Comparison of ENCODE assay signal across 10 mouse cellular contexts in the genomic region with DNA sequence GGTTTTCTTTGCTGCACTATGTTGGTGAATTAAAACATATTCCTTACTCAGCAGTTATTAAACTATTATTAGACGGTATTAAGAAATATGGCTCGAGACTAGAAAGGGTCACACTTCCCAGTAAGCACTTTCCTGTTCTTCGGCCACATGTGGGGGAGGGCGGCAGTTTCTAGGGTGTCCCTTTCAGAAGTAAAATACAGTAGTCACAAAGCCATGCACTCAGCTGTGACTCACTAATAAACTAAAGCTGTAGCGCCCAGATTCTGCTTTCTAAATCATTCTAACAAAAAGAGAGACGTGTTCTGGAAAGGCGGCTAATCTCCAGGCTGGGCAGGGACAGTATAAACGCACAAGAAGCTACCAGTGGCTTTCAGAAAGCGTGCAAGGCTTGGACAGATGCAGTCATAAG. TPM values are rescaled to one million over a fixed set of nuclear protein-coding genes. Genes with fewer than 3 reads are reported as not detected.
DNase-seq lines count a peak whose midpoint lies in the region; ATAC-seq and TF ChIP-seq lines count a peak whose summit lies in the region.
"Had no signal": no experiment of that assay in that cellular context is flagged by ENCODE, and none has a peak within 500 bp of the region (broad histone marks: within the 10 kb centered on the region; RNA-seq: fewer than 3 reads in every experiment).

No protein-coding gene starts in this region.

- no peak overlapping the region for H3K4me2 ChIP-seq in intestine, embryonic 15.5 days (replicated peaks)
- H3K4me2 ChIP-seq in intestine, postnatal 0 days (replicated peaks; ENCODE audit: low read depth) = no peak overlapping the region
- no peak overlapping the region for H3K4me2 ChIP-seq in CH12.LX (ENCODE audit: insufficient read depth, low read depth, poor library complexity, severe bottlenecking)
- H3K4me2 ChIP-seq in liver, embryonic 12.5 days = peak overlapping the region; percentile 51

- no peaks in the 10 kb centered on the region for H3K9me3 ChIP-seq in intestine, embryonic 15.5 days
- H3K9me3 ChIP-seq in intestine, postnatal 0 days (ENCODE audit: control insufficient read depth) = no peaks in the 10 kb centered on the region
- H3K9me3 ChIP-seq in CH12.LX (replicated peaks; ENCODE audit: low read length) = peaks cover 8% of the 10 kb centered on the region
- 0 out of 2 replicates have a peak, but pooled peaks cover under 1% of the 10 kb centered on the region for H3K9me3 ChIP-seq in liver, embryonic 12.5 days (replicated peaks)

- no peak overlapping the region for H3K4me3 ChIP-seq in intestine, embryonic 15.5 days (replicated peaks)
- no peak overlapping the region for H3K4me3 ChIP-seq in intestine, postnatal 0 days (ENCODE audit: low read depth, low read length)
- H3K4me3 ChIP-seq in CH12.LX (replicated peaks in 1 of 3; ENCODE audit: low read depth in 2 of 3, low read length in 2 of 3, poor library complexity in 1 of 3) = no peak overlapping the region
- H3K4me3 ChIP-seq in bone marrow, adult 2 months (replicated peaks; ENCODE audit: control insufficient read depth, low read depth, low read length) = no peak overlapping the region
- H3K4me3 ChIP-seq in liver, embryonic 12.5 days = no peak overlapping the region
- H3K4me3 ChIP-seq in cerebellum, adult 2 months (replicated peaks; ENCODE audit: insufficient read depth, low read depth, low read length) = no peak overlapping the region

- in situ Hi-C loops in CH12.LX (cut with MboI; ENCODE audit: low pct_ligation_motif_present, low pct_unique_long_range_greater_than_20kb, low sequenced_read_pairs) = no loop called here

- no peaks in the 10 kb centered on the region for H3K27me3 ChIP-seq in intestine, embryonic 15.5 days (replicated peaks)
- no peaks in the 10 kb centered on the region for H3K27me3 ChIP-seq in intestine, postnatal 0 days (replicated peaks; ENCODE audit: control insufficient read depth, insufficient read depth, low read length)
- H3K27me3 ChIP-seq in CH12.LX (replicated peaks) = no peaks in the 10 kb centered on the region
- no peaks in the 10 kb centered on the region for H3K27me3 ChIP-seq in liver, embryonic 12.5 days (replicated peaks)
- H3K27me3 ChIP-seq in cerebellum, adult 2 months (ENCODE audit: control insufficient read depth, insufficient read depth, low read length) = no peaks in the 10 kb centered on the region

- no peaks in the 10 kb centered on the region for H3K4me1 ChIP-seq in intestine, embryonic 15.5 days (replicated peaks)
- H3K4me1 ChIP-seq in intestine, postnatal 0 days (replicated peaks; ENCODE audit: control insufficient read depth, insufficient read depth, low read length) = peaks cover 3% of the 10 kb centered on the region; the same call in 1 of the 2 replicates
- H3K4me1 ChIP-seq in CH12.LX (ENCODE audit: control insufficient read depth in 1 of 2, insufficient read depth in 2 of 2) = peaks cover 11 to 63% of the 10 kb centered on the region in 2 experiments; a peak in 3 of 4 replicates
- H3K4me1 ChIP-seq in bone marrow, adult 2 months (ENCODE audit: control insufficient read depth, insufficient read depth, low read length) = peaks cover 7% of the 10 kb centered on the region
- peaks cover 71% of the 10 kb centered on the region for H3K4me1 ChIP-seq in liver, embryonic 12.5 days
- no peaks in the 10 kb centered on the region for H3K4me1 ChIP-seq in cerebellum, adult 2 months (ENCODE audit: control insufficient read depth, insufficient read depth, low read length)

- dilution Hi-C loops in CH12.LX (cut with MboI; ENCODE audit: extremely low pct_ligation_motif_present, extremely low pct_unique_long_range_greater_than_20kb, low sequenced_read_pairs) = no loop called here

- no peaks in the 10 kb centered on the region for H3K79me2 ChIP-seq in CH12.LX (replicated peaks; ENCODE audit: control insufficient read depth, extremely low read depth, insufficient read depth, poor library complexity, severe bottlenecking)

- ATAC-seq in intestine, embryonic 15.5 days = no peak
- no peak for ATAC-seq in intestine, postnatal 0 days
- ATAC-seq in liver, embryonic 12.5 days = no peak
- no peak for ATAC-seq in megakaryocyte progenitor cell, adult 5-6 weeks (replicated peaks; ENCODE audit: poor library complexity)
- ATAC-seq: hindbrain, embryonic 16.5 days had no signal

- no peak for TF ChIP-seq POLR2A in CH12.LX (IDR thresholded peaks at IDR 0.05; ENCODE audit: low read depth, low read length)
- no peak for TF ChIP-seq POLR2A in bone marrow, adult 2 months (IDR thresholded peaks at IDR 0.05; ENCODE audit: borderline replicate concordance, control insufficient read depth, low read depth, low read length)
- TF ChIP-seq POLR2A in cerebellum, adult 2 months (IDR thresholded peaks at IDR 0.05; ENCODE audit: borderline replicate concordance, insufficient read depth, low read length) = no peak

- H3K9ac ChIP-seq in intestine, embryonic 15.5 days = no peak overlapping the region
- no peak overlapping the region for H3K9ac ChIP-seq in intestine, postnatal 0 days (ENCODE audit: low read depth, low read length)
- H3K9ac ChIP-seq in CH12.LX (ENCODE audit: insufficient read depth, low read depth) = no peak overlapping the region
- H3K9ac ChIP-seq in liver, embryonic 12.5 days = peak overlapping the region; percentile 48

- WGBS in intestine, embryonic 15.5 days = 52% methylated on average over 9 of the region's 9 CpGs
- 53% methylated on average over 9 of the region's 9 CpGs for WGBS in intestine, postnatal 0 days
- 13% methylated on average over 9 of the region's 9 CpGs for WGBS in bone marrow, adult 2 months
- 41% methylated on average over 9 of the region's 9 CpGs for WGBS in liver, embryonic 12.5 days (ENCODE audit: insufficient replicate concordance)
- 64% methylated on average over 9 of the region's 9 CpGs for WGBS in cerebellum, adult 2 months

- no peak for TF ChIP-seq CTCF in intestine, postnatal 0 days (IDR thresholded peaks at IDR 0.05; ENCODE audit: low read depth)
- TF ChIP-seq CTCF in CH12.LX (conservative IDR thresholded peaks at IDR 0.05 in 1 of 2, IDR thresholded peaks at IDR 0.05 in 1 of 2; ENCODE audit: low read depth in 2 of 2, low read length in 2 of 2) = no peak
- no peak for TF ChIP-seq CTCF in bone marrow, adult 2 months (IDR thresholded peaks at IDR 0.05; ENCODE audit: control insufficient read depth, insufficient read depth, low read length)
- no peak for TF ChIP-seq CTCF in cerebellum, adult 2 months (IDR thresholded peaks at IDR 0.05; ENCODE audit: borderline replicate concordance, insufficient read depth, low read depth, low read length)

- H3K36me3 ChIP-seq in intestine, embryonic 15.5 days = no peaks in the 10 kb centered on the region
- H3K36me3 ChIP-seq in intestine, postnatal 0 days (ENCODE audit: control insufficient read depth, insufficient read depth) = no peaks in the 10 kb centered on the region
- peaks cover 0 to 6% of the 10 kb centered on the region in 2 experiments for H3K36me3 ChIP-seq in CH12.LX (replicated peaks in 1 of 2; ENCODE audit: control insufficient read depth in 1 of 2, insufficient read depth in 1 of 2, low read length in 1 of 2)
- H3K36me3 ChIP-seq in liver, embryonic 12.5 days = no peaks in the 10 kb centered on the region

- peak overlapping the region; percentile 42; the same call in 1 of the 2 replicates for H3K27ac ChIP-seq in intestine, embryonic 15.5 days
- H3K27ac ChIP-seq in intestine, postnatal 0 days (ENCODE audit: low read depth, low read length) = no peak overlapping the region
- no peak overlapping the region for H3K27ac ChIP-seq in CH12.LX (ENCODE audit: insufficient read depth, low read depth)
- peak overlapping the region; percentile 71 for H3K27ac ChIP-seq in bone marrow, adult 2 months (ENCODE audit: control insufficient read depth, insufficient read depth, low read depth, low read length, poor library complexity)
- H3K27ac ChIP-seq in liver, embryonic 12.5 days = peak overlapping the region; percentile 79
- no peak overlapping the region for H3K27ac ChIP-seq in cerebellum, adult 2 months (ENCODE audit: insufficient read depth, low read length)

- no peak for DNase-seq in CH12.LX (ENCODE audit: extremely low read depth)
- no peak for DNase-seq in cerebellum, adult 2 months
- DNase-seq: cerebellum, postnatal 25 days; gastrocnemius, postnatal 10 days had no signal

- TF ChIP-seq EP300 in CH12.LX (IDR thresholded peaks at IDR 0.05; ENCODE audit: low read length) = no peak

- TF ChIP-seq RAD21 in CH12.LX (IDR thresholded peaks at IDR 0.05; ENCODE audit: low read depth, low read length) = no peak

TF ChIP-seq in CH12.LX, 34 proteins besides CTCF, POLR2A, EP300 and RAD21 (continues in another document):
- no peak for TF ChIP-seq IRF4 (IDR thresholded peaks at IDR 0.05; ENCODE audit: low read depth, low read length)
- TF ChIP-seq KAT2A (IDR thresholded peaks at IDR 0.05; ENCODE audit: insufficient replicate concordance, low read length) = no peak
- no peak for TF ChIP-seq PAX5 (IDR thresholded peaks at IDR 0.05; ENCODE audit: low read length)
- no peak for TF ChIP-seq JUN (IDR thresholded peaks at IDR 0.05; ENCODE audit: insufficient read depth, low read depth, low read length)

RNA-seq across cellular contexts. Expression of a gene that starts 23.3 kb away (rescaled TPM):
- 40.1 and 42.0 TPM in 2 replicates for polyA plus RNA-seq in intestine, embryonic 15.5 days (2015; fragmentation: Nextera tagmentation; extraction: Ambion mirVana)
- 18.2 and 21.6 TPM in 2 replicates for polyA plus RNA-seq in intestine, postnatal 0 days (2015; fragmentation: Nextera tagmentation; extraction: Ambion mirVana)
- 32.1 and 32.8 TPM in 2 replicates for total RNA-seq in CH12.LX (2012; rRNA removed)
- total RNA-seq in CH12.LX (2014; rRNA removed) = 34.9 and 40.3 TPM in 2 replicates
- 40.1 and 49.4 TPM in 2 replicates for polyA plus RNA-seq in CH12.LX (2012; ENCODE audit: insufficient read length, low read depth)
- polyA plus RNA-seq in bone marrow, adult 2 months (2011; ENCODE audit: insufficient read depth, insufficient read length, low replicate concordance, missing spikeins) = 10.3 and 15.9 TPM in 2 replicates
- 24.5 and 27.8 TPM in 2 replicates for polyA plus RNA-seq in liver, embryonic 12.5 days (2016; fragmentation: Nextera tagmentation; extraction: Ambion mirVana)
- total RNA-seq in megakaryocyte progenitor cell, adult 5-6 weeks (2015) = 32.2 and 33.3 TPM in 2 replicates
- 34.7 and 36.3 TPM in 2 replicates for total RNA-seq in megakaryocyte progenitor cell, adult 5-6 weeks (2017)
- polyA plus RNA-seq in cerebellum, adult 2 months (2012; rRNA removed) = 31.7 and 32.2 TPM in 2 replicates

RNA-seq across cellular contexts. Expression of a gene that starts 55.8 kb away (rescaled TPM):
- polyA plus RNA-seq in intestine, embryonic 15.5 days (2015; fragmentation: Nextera tagmentation; extraction: Ambion mirVana) = 64.8 and 74.4 TPM in 2 replicates
- 123 and 124 TPM in 2 replicates for polyA plus RNA-seq in intestine, postnatal 0 days (2015; fragmentation: Nextera tagmentation; extraction: Ambion mirVana)
- total RNA-seq in CH12.LX (2012; rRNA removed) = 27.5 and 32.1 TPM in 2 replicates
- 34.8 and 36.1 TPM in 2 replicates for total RNA-seq in CH12.LX (2014; rRNA removed)
- 35.6 and 37.9 TPM in 2 replicates for polyA plus RNA-seq in CH12.LX (2012; ENCODE audit: insufficient read length, low read depth)
- polyA plus RNA-seq in bone marrow, adult 2 months (2011; ENCODE audit: insufficient read depth, insufficient read length, low replicate concordance, missing spikeins) = 24.1 and 25.9 TPM in 2 replicates
- polyA plus RNA-seq in liver, embryonic 12.5 days (2016; fragmentation: Nextera tagmentation; extraction: Ambion mirVana) = 26.0 and 27.0 TPM in 2 replicates
- 42.7 and 46.2 TPM in 2 replicates for total RNA-seq in megakaryocyte progenitor cell, adult 5-6 weeks (2015)
- total RNA-seq in megakaryocyte progenitor cell, adult 5-6 weeks (2017) = 36.6 and 39.2 TPM in 2 replicates
- 9.1 and 10.4 TPM in 2 replicates for polyA plus RNA-seq in cerebellum, adult 2 months (2012; rRNA removed)

Comparison
In these comparisons a context has a peak if more than half of its experiments do, and no peak if none do; other contexts are left out.
1. H3K27ac ChIP-seq: peak in intestine, embryonic 15.5 days (single experiment), bone marrow, adult 2 months (single experiment) and liver, embryonic 12.5 days (single experiment); none in intestine, postnatal 0 days (single experiment), CH12.LX (single experiment) and cerebellum, adult 2 months (single experiment).